Mouse (Mus musculus): Measurements from ENCODE around the gene Gm3526.
"Not testable (repeated sequence)": the region's sequence is repeated elsewhere in the genome, so short reads cannot be mapped to it uniquely, and the experiment has no call there.

Gm3526 gene

DNA sequence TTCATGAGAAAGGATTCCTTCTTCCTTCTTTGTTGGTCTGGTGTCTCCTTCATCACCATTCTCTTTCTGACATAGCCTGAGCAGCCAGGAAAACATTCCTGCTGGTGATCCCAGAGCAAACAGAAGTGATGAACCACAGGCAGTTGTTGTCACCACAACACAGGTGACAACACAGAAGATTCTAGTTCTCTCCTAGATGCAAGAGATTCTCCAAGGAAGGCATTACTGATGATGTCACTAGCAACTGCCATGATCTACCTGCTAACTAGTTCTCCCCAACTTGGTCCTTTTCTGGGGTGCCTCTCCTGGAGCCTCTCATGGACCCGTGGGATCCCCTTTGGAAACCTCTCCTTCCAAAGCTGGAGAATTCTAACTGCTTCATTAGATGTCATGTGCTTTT, at the start of gene Gm3526:
Gene Gm3526, minus strand, starts transcription at position 101 of the 400 bp plus-strand sequence.
- not testable (repeated sequence) for DNase-seq (ENCODE audit: low spot score)

All from lung, postnatal 25 days (tissue).